Mouse (Mus musculus): Measurements from ENCODE around the gene Tmbim6. TPM values are rescaled to one million over a fixed set of nuclear protein-coding genes. Genes with fewer than 3 reads are reported as not detected.
A peak's percentile ranks its signal among the peaks of the same experiment; 100 is the strongest.
"Not testable (repeated sequence)": the region's sequence is repeated elsewhere in the genome, so short reads cannot be mapped to it uniquely, and the experiment has no call there.

The Tmbim6 gene
- total RNA-seq, 2 experiments from 2014 or later: 189 to 194 TPM

- no peak for DNase-seq
Measured at GRCm38 (mm10) chr15:99417692-99418271, 25.1 kb downstream of the Tmbim6 start.

GRCm38 (mm10) chr15:99420101-99420500, 27.4 kb downstream of the Tmbim6 start:
- DNase-seq: no peak

- DNase-seq: peak; percentile 83
Measured at GRCm38 (mm10) chr15:99420521-99421014, 27.9 kb downstream of the Tmbim6 start.

DNA sequence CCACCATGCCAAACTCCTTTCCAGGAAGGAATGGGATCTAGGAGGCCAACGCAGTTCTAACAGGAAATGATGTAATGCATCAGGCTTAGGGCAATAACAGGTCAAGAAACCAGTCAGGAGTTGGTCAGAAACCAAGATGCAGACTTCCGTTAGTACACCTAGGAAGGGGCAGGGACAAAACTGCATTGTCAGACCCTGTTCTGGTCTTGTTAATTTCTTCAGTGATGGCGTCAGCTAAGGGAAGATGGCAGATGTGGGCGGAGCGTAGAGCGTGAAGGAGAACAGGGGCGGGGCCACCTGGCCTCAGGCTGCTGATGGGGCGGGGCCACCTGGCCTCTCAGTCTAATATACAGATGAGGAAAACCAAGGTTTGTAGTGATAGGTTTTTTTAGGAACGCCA, 28.5 kb downstream of the Tmbim6 start:
- DNase-seq: no peak

GRCm38 (mm10) chr15:99421676-99422075, 29.0 kb downstream of the Tmbim6 start:
- no peak for DNase-seq

GRCm38 (mm10) chr15:99422551-99422950, 29.9 kb downstream of the Tmbim6 start:
- no peak for DNase-seq

- no peak for DNase-seq
Measured at GRCm38 (mm10) chr15:99423131-99423530, 30.4 kb downstream of the Tmbim6 start.

GRCm38 (mm10) chr15:99423884-99424283, 31.2 kb downstream of the Tmbim6 start:
- DNase-seq: no peak

- no peak for DNase-seq
Measured at GRCm38 (mm10) chr15:99430394-99430793, 37.7 kb downstream of the Tmbim6 start.

- DNase-seq: no peak
Measured at GRCm38 (mm10) chr15:99431063-99431462, 38.4 kb downstream of the Tmbim6 start.

DNA sequence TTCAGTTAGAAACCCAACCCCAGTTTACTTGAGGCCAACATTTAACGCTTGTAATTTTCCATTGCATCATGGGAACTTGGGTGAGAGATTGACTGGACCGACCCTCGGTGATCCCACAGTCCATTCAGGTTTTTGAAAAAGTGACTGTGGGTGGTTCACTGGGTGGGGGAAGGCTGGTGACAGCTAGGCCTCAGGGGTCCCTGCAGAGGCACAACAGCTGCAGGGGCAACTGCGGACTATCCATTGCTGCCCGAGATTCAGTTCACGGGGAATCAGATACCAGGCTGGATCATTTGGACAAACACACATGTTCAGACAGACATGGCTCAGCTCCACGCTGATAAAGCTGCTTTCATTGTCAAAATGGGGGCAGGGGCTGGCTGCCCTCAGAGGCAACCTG, 38.8 kb downstream of the Tmbim6 start:
- DNase-seq: no peak

DNA sequence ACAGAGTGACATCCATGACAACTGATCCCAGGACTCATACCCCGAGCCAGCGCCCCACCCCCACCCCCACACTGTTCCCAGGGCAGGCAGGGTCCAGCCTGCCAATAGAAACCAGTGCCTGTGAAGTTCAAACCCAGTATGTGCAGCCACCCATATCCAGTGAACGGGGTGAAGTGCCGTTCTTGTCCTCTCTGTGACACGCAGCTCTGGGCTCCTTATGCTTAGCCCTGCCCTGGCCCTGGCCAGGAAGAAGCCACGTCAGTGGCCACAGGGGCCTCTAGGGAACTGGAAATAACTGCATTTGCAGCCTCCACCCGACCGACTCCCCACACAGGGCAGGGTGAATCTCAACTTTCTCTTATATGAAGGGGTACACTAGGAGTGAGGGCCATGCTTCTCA, 39.3 kb downstream of the Tmbim6 start:
- DNase-seq: no peak

GRCm38 (mm10) chr15:99433081-99433718, 40.5 kb downstream of the Tmbim6 start:
- no peak for DNase-seq

- no peak for DNase-seq
Measured at GRCm38 (mm10) chr15:99433913-99434312, 41.2 kb downstream of the Tmbim6 start.

GRCm38 (mm10) chr15:99438966-99439698, 46.5 kb downstream of the Tmbim6 start:
- DNase-seq: no peak

GRCm38 (mm10) chr15:99440112-99440815, 47.6 kb downstream of the Tmbim6 start:
- DNase-seq: peak; percentile 81

GRCm38 (mm10) chr15:99440816-99441457, 48.3 kb downstream of the Tmbim6 start:
- no peak for DNase-seq

DNA sequence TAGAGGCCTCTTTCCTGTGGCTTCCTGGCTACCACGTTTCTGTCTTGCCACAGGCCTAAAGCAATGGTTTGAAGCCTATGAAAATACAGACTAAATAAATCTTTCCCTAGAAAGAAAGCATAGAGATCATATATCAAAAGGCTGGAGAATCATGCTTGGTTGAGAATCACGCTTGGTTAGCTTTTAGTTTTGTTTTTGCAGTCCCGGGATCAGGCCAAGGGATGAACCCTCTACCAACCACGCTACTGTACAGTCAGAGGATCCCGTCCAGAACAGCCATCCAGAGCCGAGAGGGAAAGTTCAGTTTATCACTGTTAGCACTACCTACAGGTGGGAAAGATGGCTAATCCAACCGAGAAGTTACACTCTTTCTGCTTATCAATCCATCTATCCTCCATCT, 49.7 kb downstream of the Tmbim6 start:
- DNase-seq: no peak

DNA sequence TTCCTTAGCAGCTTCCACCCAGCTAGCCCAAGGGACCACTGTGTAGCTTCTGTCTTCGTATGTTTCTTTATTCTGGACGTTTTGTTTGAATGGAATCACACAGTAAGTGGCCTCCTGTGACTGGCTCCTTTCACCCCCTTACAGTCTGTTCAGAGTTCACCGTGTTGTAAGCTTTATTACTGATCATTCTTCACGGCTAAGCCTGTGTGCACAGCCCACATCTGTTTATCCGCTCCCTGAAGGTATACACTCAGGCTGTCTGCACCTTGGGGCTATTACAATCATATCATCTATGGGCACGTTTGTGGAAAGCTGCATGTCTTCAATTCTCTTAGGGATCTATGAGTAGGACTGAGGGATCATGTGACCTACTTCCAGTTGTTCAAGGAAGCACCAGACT, 52.9 kb downstream of the Tmbim6 start:
- no peak for DNase-seq

GRCm38 (mm10) chr15:99446136-99446535, 53.5 kb downstream of the Tmbim6 start:
- DNase-seq: not testable (repeated sequence)

- DNase-seq: peak; percentile 66
Measured at GRCm38 (mm10) chr15:99449131-99449750, 56.6 kb downstream of the Tmbim6 start.
